Mouse (Mus musculus) G1E (cell line): ENCODE measurements around the gene Dock7.

Source experiments
- CTCF ChIP-seq: IDR thresholded peaks from 2 replicates; pipeline ENCODE4 v1.5.1; 2012; ENCODE audit warnings: low read depth, low read length, inconsistent platforms, mixed read lengths
- GATA1 ChIP-seq: IDR thresholded peaks from 2 replicates; pipeline ENCODE4 v1.6.1; 2012; ENCODE audit warnings: borderline replicate concordance, low read length, inconsistent platforms, mixed read lengths
- POLR2AphosphoS5 ChIP-seq: IDR thresholded peaks from 2 replicates; pipeline ENCODE4 v1.6.1; 2012; ENCODE audit warnings: low read depth, low read length, inconsistent platforms; ENCODE audit not compliant: insufficient replicate concordance
- TAL1 ChIP-seq: conservative IDR thresholded peaks from 2 replicates; pipeline ENCODE4 v1.6.1; 2012; ENCODE audit warnings: low read depth, low read length, inconsistent platforms, mixed read lengths

- TF ChIP-seq CTCF, result no peak
- no peak for TF ChIP-seq GATA1
- TF ChIP-seq TAL1, result no peak
- TF ChIP-seq POLR2AphosphoS5, result no peak
Measured at GRCm38 (mm10) chr4:98925250-98925781, 195.4 kb downstream of the Dock7 start.
